Mouse (Mus musculus): Measurements from ENCODE around the gene Apba3.

DNA sequence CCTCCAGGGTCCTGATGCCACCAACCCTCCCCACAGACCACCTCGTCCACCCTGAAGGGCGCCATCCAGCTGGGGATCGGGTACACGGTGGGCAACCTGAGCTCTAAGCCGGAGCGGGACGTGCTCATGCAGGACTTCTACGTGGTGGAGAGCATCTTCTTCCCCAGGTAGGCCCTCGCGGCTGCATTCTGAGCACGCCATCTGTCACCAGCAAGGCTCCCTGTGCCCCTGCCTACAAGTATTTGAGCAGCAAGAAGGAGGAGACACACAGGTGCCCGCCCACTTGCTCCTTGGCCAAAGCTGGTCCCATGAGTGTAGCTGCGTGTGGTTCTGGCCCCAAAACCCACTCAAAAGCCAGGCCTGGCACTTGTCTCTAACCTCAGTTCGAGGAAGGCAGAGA lies 38.9 kb downstream of the Apba3 start:
- TF ChIP-seq CTCF (IDR thresholded peaks at IDR 0.05) = no peak
- no peak for TF ChIP-seq POLR2A (IDR thresholded peaks at IDR 0.05; ENCODE audit: insufficient read depth, low read depth, low read length)
- TF ChIP-seq EP300 (IDR thresholded peaks at IDR 0.05; ENCODE audit: insufficient read depth, low read depth, low read length) = no peak

All from heart, adult 2 months (tissue).